Mouse (Mus musculus) embryo, embryonic 11 days (tissue): Measurements from ENCODE around the gene Sox13.

Source experiments
- DNase-seq: peaks from one replicate; pipeline ENCODE4 v3.0.0-alpha.2; 2015

Sox13 gene

DNA sequence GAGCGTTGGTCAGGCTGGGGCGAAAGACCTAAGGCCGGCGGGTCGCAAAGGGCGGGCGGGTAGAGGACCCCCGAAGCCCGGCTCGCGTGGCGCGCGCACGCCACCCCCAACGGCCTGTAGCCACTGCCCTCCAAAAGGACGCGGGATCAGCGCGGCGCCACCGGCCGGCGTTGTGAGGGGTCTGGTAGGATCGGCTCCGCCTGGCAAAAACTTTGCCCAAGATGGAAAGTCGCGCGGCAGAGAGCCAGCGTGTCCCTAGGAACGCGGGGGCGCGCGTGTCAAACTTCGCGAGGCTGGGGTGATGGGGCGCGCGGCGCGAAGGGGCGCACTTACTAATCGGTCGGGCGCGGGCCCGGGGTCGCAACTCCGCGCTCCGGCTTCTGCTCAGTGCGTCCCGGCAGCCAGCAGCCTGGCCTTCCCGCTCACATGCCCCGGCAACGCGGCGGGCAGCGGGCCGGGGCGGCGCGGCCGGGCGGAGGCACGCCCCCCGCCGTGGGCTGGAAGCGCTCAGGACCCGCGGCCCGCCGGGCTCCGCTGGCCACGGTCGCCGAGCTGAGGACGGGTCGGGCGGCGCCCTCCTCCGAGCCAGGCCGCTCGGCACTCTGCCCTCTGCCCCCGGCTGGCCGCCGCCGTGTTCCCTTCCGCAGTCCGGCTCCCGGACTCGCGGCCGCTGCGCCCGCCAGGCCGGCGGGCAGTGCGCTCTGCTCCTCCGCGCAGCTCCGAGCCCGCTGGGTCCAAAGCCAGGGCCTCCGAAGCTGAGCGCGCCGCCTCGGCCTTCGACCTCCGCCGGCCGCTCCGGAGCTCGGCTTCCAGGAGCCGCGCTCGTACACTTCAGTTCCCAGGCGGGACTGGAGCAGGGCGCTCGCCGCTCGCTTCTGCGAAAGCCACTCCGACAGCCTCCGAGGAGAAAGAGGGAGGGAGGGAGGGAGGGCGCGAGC is at the start of gene Sox13:
Gene Sox13, minus strand, starts transcription at position 835 of the 938 bp plus-strand sequence.
- peak; percentile 90 for DNase-seq

DNA sequence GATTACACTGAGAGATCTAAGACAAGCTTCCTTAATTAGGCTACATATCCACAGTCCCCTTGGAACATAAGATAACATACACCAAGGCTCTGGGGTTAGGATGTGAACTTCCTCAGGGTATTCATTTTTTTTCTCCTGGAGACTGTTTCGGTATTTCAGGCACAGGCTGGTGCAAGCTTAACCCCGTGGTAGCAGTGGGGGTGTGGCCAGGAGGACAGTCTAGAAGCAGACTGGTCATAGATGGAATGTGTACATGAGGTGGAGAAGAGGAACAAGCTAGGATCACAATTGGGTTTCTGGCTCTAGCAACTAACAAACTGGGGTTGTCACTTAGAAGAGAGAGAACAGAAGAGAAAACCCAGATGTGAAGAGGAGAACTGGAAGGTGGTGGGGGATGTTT is 47.4 kb upstream of the Sox13 start:
- no peak for DNase-seq

DNA sequence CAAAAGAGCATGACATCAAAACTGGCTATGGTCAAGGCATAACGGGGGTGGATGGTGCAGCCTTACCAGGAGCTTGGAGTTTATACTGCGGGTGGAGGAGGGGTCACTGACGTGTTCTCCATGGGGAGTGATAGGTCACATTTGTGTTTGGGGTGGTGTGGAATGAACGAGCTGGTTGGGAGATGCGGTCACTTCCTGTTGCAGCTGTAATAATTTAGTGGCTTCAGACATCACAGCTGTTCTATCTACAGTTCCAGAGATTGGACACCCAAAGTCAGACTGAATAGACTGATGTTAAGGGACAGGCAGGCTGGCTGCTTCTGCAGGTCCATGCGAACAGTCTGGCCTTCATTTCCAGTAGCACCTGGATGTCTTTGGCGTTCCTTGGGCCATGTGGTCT is 46.9 kb upstream of the Sox13 start:
- DNase-seq = no peak

DNA sequence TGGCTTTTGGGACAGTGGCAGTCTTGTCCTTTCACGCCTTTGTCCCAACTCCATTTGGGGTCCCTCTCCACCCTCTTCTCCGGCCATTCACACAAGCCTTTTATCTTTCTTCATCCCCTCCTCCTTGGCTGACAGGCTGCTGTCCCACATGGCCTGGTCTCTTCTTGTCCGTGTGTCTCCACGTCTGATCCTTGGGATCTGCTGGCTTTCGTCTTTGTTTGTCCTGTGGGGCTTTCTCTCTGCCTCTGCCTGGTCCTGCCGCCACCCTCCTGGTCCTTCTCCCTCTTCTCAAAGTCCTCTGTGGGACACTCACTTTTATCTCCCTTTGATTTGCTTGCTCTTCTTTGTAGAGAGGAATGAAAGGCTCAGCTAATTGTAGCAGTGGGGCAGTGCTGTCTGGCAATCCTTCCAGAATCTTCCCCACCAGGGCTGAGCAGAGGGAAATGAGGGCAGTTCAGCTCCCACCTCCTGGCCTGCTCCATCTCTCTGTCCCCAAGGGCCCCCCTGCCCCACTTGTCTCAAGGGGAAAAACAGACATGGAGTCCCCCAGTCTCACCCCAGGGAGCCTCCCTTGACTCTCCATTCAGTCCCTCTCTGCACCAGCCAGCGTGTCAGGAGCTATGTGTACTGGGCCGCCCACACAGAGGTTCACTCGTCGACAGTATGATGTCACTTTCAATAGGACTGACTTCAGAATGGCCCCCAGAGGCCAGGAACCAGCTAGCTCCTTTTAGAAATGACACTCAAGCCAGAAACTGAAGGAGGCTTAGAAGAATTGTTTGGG is 46.3 kb upstream of the Sox13 start:
- DNase-seq = no peak

GRCm38 (mm10) chr1:133469213-133469612 is 45.0 kb upstream of the Sox13 start:
- DNase-seq = no peak

DNA sequence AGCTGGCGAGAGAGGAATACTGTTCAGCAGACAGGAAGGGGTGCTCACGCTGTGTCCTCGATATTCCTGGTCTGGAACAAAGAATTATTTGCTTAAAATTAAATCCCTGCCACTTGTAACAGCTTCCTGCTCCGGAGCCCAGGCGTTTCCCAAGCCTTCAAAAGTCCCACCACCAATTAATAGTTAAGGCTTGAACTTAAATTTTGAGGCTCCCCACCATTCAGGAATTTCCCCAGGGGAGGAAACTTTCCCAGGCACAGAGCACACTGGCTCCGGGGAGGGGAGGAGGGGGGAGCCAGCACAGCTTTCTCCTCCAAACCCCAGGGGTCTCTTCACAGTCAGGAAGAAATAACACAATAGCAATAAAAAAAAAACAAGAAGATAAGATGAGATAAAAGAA is 44.6 kb upstream of the Sox13 start:
- DNase-seq = no peak

- DNase-seq = no peak
These were observed 43.7 kb upstream of the Sox13 start for GRCm38 (mm10) chr1:133467905-133468304.

DNA sequence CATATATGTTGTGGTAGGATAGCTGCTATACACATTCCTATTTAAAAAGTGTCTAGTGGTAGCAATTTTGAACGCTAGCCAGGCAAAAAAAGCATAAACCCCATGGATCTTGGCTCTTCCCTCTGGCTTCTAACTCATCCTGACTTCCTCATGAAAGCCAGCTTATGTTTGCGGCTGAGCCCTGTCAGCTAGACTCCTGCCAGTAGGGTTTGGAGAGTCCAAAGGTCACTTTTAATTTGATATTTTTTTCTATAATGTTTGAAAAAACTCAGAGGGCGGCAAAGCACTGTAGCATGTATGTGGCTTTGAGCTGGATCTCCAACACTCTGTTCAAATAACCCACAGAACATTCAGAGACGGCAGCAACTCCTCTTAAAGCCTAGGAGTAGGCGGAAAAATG is 39.0 kb upstream of the Sox13 start:
- no peak for DNase-seq

DNA sequence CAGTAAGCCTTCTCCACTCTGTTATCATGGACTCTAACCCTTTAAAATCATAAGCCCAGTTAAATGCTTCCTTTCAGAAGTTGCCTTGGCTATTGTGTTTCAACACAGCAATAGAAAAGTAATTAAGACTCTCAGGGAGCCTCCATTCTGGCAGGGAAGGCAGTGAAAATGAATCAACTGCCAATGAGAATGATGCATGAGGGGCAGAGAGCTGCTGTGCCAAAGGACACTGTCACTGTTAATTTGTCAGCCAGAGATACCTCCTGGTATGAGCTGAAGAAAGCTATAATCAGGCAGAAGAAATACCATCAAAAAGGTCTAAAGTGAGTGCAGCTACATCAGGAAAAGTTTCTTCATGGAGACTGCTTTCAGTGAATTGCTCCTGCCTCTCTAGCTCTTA is 36.8 kb upstream of the Sox13 start:
- no peak for DNase-seq

- DNase-seq = no peak
These were observed 31.9 kb upstream of the Sox13 start for GRCm38 (mm10) chr1:133456097-133456496.

GRCm38 (mm10) chr1:133452564-133453165 is 28.5 kb upstream of the Sox13 start:
- peak; percentile 43 for DNase-seq

DNA sequence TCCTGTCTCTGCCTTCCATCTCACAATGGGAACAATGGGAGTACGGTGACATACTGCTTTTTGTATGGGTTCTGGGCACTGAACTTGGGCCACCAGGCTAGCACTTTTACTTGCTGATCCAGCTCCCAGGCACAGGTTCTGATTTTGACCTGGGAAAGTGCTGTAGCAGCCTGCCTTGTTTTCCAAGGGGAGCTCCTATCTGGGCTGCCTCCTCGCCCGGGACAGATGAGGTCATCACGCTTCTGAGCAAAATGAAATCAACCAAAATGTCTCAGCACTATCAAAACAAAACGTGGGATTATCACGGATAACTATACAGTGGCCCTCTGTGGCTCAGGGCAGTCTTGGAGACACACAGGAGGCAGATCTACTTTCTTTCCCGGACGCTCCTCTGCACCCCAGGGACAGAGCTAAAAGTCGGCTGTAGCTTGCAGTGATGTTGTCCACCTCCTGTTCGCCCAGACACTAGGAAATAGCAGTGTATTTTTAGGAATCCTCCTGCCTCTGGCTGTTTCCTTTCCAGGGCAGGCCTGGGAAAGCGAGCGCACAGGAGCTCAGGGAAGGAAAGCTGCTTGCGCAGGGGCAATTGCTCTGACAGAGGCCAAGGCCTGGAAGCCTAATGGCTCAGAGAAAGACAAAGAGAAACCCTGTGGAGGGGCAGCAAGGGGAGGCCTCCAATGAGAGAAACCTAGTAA is 27.8 kb upstream of the Sox13 start:
- peak; percentile 27 for DNase-seq

GRCm38 (mm10) chr1:133451025-133451424 is 26.8 kb upstream of the Sox13 start:
- no peak for DNase-seq

GRCm38 (mm10) chr1:133448351-133448931 is 24.3 kb upstream of the Sox13 start:
- DNase-seq = peak; percentile 52

GRCm38 (mm10) chr1:133446291-133446690 is 22.1 kb upstream of the Sox13 start:
- DNase-seq = no peak

- no peak for DNase-seq
These were observed 20.1 kb upstream of the Sox13 start for GRCm38 (mm10) chr1:133444315-133444714.

DNA sequence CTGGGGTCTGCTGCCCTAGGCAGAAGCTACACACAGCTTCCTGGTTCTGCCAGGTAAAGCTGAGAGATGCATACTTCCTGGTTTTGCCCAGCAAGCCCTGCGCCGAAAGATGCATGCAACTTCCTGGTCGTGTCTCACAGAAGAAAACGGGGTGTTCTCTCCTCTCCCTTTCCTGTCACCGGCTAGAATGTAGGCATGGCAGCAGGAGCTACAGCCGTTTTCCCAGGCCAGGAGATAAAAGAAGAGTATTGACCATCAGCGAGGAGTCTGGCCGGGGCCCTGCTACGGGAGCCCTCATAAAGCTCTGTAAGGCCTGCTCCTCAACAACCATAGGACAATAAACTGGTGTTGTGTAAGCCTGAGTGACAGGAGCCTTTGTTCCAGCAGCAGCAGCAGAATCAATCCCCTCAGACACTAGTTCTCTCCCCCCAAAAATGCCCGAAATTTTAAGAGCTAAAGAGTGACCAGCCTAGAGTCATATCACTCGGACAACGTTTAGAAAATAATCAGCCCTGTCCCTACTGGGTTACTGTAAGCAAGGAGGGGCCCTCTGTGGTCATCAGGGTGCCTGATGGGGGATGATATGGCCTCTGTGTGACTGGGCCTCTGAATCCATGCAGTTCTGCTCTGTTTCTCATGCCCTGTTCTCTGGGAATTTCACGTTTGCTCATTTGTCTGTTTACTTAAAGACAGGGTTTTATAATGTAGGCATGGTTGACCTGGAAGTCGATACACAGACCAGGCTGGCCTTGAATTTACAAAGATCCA is 13.9 kb upstream of the Sox13 start:
- peak; percentile 32 for DNase-seq

DNA sequence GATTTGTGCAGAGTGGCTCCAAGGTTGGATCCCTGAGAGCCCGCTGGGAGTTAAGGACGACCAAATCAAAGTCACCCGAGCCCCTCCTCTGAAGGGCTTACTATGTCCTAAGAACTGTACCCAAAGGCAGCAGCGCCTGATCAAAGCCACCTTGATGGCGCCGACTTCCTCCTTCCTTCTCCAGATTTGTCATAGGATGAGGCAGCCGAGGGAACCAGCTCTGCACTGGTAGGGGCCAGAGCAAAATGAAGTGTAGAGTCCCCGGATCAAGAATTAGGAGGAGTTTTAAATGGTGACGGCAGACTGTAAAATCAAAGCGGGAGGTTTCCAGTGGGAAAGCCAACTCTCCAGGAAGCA is 10.6 kb upstream of the Sox13 start:
- no peak for DNase-seq

DNA sequence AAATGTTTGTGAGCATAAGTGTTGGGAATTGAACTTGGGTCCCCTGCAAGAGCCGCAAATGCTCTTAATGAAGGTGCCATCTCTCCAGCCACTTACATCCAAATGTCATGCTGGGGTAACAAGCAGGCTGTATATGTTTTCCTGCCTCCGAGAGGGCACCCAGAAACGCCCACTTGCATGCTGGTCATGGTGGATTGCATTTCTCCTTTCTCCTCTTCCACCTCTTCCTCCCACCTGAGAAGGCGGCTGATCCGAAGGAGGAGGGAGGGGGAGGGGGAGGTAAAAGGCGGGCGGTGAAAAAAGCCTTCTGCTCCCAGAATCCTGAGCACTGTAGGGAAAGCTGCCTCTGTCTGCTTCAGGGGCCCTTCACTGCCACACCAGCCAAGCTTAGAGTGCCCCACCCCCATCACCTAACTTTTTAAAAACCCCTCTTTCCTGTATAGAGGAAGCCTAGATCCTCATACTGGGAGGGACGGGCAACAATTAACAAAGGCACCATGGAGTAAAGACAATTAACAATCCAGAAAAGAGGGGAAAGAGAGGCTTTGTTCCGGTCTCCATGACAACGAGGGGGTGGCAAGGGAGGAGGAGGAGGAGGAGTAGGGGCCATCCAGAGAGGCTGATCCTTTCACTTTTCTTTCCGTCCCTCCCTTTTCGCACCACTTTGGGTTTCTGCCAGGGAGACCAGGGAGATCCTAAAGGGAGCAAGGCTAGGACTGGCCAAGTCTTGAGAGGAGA is 10.0 kb upstream of the Sox13 start:
- peak; percentile 73 for DNase-seq

- DNase-seq = no peak
These were observed 8.4 kb upstream of the Sox13 start for GRCm38 (mm10) chr1:133432566-133432965.

DNA sequence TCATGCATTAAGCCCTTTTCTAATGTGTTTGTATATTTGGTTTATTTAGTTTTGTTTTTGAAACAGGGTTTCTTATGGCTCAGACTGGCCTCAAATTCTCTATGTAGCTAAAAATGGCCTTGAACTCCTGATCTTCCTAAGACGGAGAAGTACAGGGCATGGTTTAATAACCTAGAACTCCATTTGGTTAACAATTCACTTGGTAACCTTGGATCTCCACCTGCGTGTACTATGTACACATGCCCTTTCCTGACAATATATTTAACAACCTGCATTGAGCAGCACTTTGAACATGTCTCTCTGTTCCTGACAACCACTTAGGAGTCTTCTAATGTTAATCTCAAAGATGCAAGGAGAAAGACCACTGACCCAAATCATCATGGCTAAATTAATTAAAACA is 7.0 kb upstream of the Sox13 start:
- no peak for DNase-seq
